Mouse (Mus musculus) myocyte (in vitro differentiated cells): ENCODE data around the gene Lztr1. TPM values are rescaled to one million over a fixed set of nuclear protein-coding genes. Genes with fewer than 3 reads are reported as not detected.

ENCODE experiments used
- H3K27me3 ChIP-seq: one replicate; pipeline ENCODE4 v1.6.1; 2011; ENCODE audit not compliant: control insufficient read depth, insufficient read depth, insufficient read length
- H3K36me3 ChIP-seq: one replicate; pipeline ENCODE4 v1.6.1; 2011; ENCODE audit not compliant: control insufficient read depth, insufficient read depth
- H3K4me2 ChIP-seq: one replicate; pipeline ENCODE4 v1.6.1; 2011; ENCODE audit warnings: low read depth, control low read depth
- H3K4me3 ChIP-seq: one replicate; pipeline ENCODE4 v1.5.1; 2011; ENCODE audit warnings: mild to moderate bottlenecking, control low read depth, moderate library complexity
- H3K79me2 ChIP-seq: one replicate; pipeline ENCODE4 v1.6.1; 2011; ENCODE audit not compliant: control insufficient read depth, insufficient read depth
- H3ac ChIP-seq: one replicate; pipeline ENCODE4 v1.6.1; 2011; ENCODE audit not compliant: control insufficient read depth, insufficient read length
- CEBPB ChIP-seq: IDR thresholded peaks from 2 replicates; pipeline ENCODE4 v1.6.1; 2011; ENCODE audit warnings: mild to moderate bottlenecking, moderate library complexity; ENCODE audit not compliant: poor library complexity, insufficient read depth, severe bottlenecking
- E2F4 ChIP-seq: IDR thresholded peaks from one replicate; pipeline ENCODE4 v1.6.1; 2011; ENCODE audit warnings: mild to moderate bottlenecking, control low read depth, moderate library complexity; ENCODE audit not compliant: insufficient read depth
- MAX ChIP-seq: IDR thresholded peaks from one replicate; pipeline ENCODE4 v1.6.1; 2011; ENCODE audit warnings: low read depth, mild to moderate bottlenecking, control low read depth
- MYOD1 ChIP-seq, 3 experiments: IDR thresholded peaks; one replicate each; pipeline ENCODE4 v1.6.1; 2011; ENCODE audit warnings: control low read depth in 2 of 3, low read depth in 2 of 3, mild to moderate bottlenecking in 2 of 3, moderate library complexity in 1 of 3; ENCODE audit not compliant: insufficient read length in 2 of 3, control insufficient read depth in 1 of 3
- MYOG ChIP-seq, 3 experiments: IDR thresholded peaks; one replicate each; pipeline ENCODE4 v1.6.1; 2011; ENCODE audit warnings: control low read depth in 2 of 3, low read depth in 2 of 3, mild to moderate bottlenecking in 2 of 3; ENCODE audit not compliant: insufficient read length in 2 of 3, control insufficient read depth in 1 of 3, insufficient read depth in 1 of 3
- POLR2A ChIP-seq: IDR thresholded peaks from one replicate; pipeline ENCODE4 v1.6.1; 2011; ENCODE audit warnings: low read depth, mild to moderate bottlenecking, control low read depth, moderate library complexity; ENCODE audit not compliant: insufficient read length
- POLR2AphosphoS2 ChIP-seq: IDR thresholded peaks from one replicate; pipeline ENCODE4 v1.6.1; 2011; ENCODE audit warnings: low read depth, control low read depth; ENCODE audit not compliant: insufficient read length
- REST ChIP-seq: IDR thresholded peaks from one replicate; pipeline ENCODE4 v1.6.1; 2011; ENCODE audit warnings: mild to moderate bottlenecking, control low read depth, moderate library complexity; ENCODE audit not compliant: insufficient read depth, insufficient read length
- SRF ChIP-seq: IDR thresholded peaks from one replicate; pipeline ENCODE4 v1.6.1; 2011; ENCODE audit warnings: low read depth; ENCODE audit not compliant: control insufficient read depth, insufficient read length
- TCF12 ChIP-seq: IDR thresholded peaks from one replicate; pipeline ENCODE4 v1.6.1; 2011; ENCODE audit warnings: mild to moderate bottlenecking, control low read depth; ENCODE audit not compliant: poor library complexity, insufficient read depth, severe bottlenecking
- TCF3 ChIP-seq: IDR thresholded peaks from one replicate; pipeline ENCODE4 v1.6.1; 2011; ENCODE audit warnings: low read depth, control low read depth; ENCODE audit not compliant: insufficient read length
- USF1 ChIP-seq: IDR thresholded peaks from one replicate; pipeline ENCODE4 v1.6.1; 2011; ENCODE audit warnings: low read depth, mild to moderate bottlenecking, control low read depth, moderate library complexity
- polyA plus RNA-seq: library from polyadenylated mRNA; unstranded; fragments of >200 nt; fragmentation: generic; extraction: Trizol; gene quantifications from one replicate; pipeline ENCODE4 v1.2.1, GENCODE M21; 2012; ENCODE audit warnings: missing spikeins

The Lztr1 gene
- polyA plus RNA-seq, 1 experiment = 84.7 TPM

GRCm38 (mm10) chr16:17563580-17563979 lies 55.1 kb downstream of the Lztr1 start:
- peak overlapping the region; percentile 100 for H3K4me2 ChIP-seq
- H3K27me3 ChIP-seq = no peaks in the 10 kb centered on the region
- no peak overlapping the region for H3ac ChIP-seq
- no peak for TF ChIP-seq SRF
- TF ChIP-seq MYOD1 (IDR thresholded peaks at IDR 0.05; ENCODE audit: control insufficient read depth in 1 of 3, insufficient read length in 2 of 3, low read depth in 2 of 3) = no peak
- TF ChIP-seq USF1 = no peak
- H3K36me3 ChIP-seq = no peaks in the 10 kb centered on the region
- H3K4me3 ChIP-seq = no peak overlapping the region
- no peaks in the 10 kb centered on the region for H3K79me2 ChIP-seq

GRCm38 (mm10) chr16:17564221-17564620 lies 55.7 kb downstream of the Lztr1 start:
- H3K79me2 ChIP-seq = no peaks in the 10 kb centered on the region
- H3K4me2 ChIP-seq = peak overlapping the region; percentile 100
- no peaks in the 10 kb centered on the region for H3K27me3 ChIP-seq
- no peak overlapping the region for H3ac ChIP-seq
- H3K36me3 ChIP-seq = no peaks in the 10 kb centered on the region
- TF ChIP-seq SRF = no peak
- no peak for TF ChIP-seq TCF12
- TF ChIP-seq POLR2A = no peak
- TF ChIP-seq POLR2AphosphoS2 = no peak
- TF ChIP-seq MYOD1 (IDR thresholded peaks at IDR 0.05; ENCODE audit: control insufficient read depth in 1 of 3, insufficient read length in 2 of 3, low read depth in 2 of 3) = peak in 1 of 3 experiments; percentile 28
- no peak for TF ChIP-seq REST
- no peak overlapping the region for H3K4me3 ChIP-seq

GRCm38 (mm10) chr16:17564771-17565170 lies 56.3 kb downstream of the Lztr1 start:
- Histone ChIP-seq H3K27me3 (no peaks in the 10 kb centered on the region), H3K36me3 (no peaks in the 10 kb centered on the region), H3ac (no peak overlapping the region), H3K4me3 (no peak overlapping the region), H3K4me2 (no peak overlapping the region), H3K79me2 (no peaks in the 10 kb centered on the region)
- TF ChIP-seq SRF = no peak
- TF ChIP-seq REST = no peak
- no peak for TF ChIP-seq TCF12
- TF ChIP-seq E2F4 = no peak
- no peak for TF ChIP-seq MYOG (IDR thresholded peaks at IDR 0.05; ENCODE audit: control insufficient read depth in 1 of 3, insufficient read depth in 1 of 3, insufficient read length in 2 of 3, low read depth in 2 of 3)
- no peak for TF ChIP-seq MAX
- TF ChIP-seq CEBPB = no peak
- no peak for TF ChIP-seq POLR2A

DNA sequence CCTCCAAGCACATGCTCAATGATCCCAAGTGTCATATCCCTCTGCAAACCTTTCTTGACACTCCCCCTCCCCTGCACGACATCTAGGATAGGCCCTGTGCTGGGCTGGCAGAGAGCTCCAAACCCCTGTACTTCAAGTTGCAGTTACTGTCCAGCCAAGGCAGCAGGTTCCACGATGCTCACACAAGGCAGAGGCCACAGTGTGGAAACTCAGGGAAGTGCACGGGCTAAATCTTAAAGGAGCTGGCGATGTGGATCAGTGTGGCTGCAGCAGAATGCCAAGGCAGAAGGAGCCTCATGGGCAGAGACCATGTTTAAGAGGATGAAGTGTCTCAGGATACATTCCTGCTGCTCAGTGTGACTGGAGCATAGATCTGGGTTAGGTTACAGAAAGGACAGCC lies 57.7 kb downstream of the Lztr1 start:
- no peak overlapping the region for H3ac ChIP-seq
- TF ChIP-seq USF1 = no peak
- no peak for TF ChIP-seq TCF12
- TF ChIP-seq POLR2A = no peak
- no peak for TF ChIP-seq E2F4
- TF ChIP-seq MAX = no peak
- TF ChIP-seq REST = no peak
- no peak for TF ChIP-seq CEBPB
- TF ChIP-seq SRF = no peak
- TF ChIP-seq POLR2AphosphoS2 = no peak
- no peak for TF ChIP-seq MYOG (IDR thresholded peaks at IDR 0.05; ENCODE audit: control insufficient read depth in 1 of 3, insufficient read depth in 1 of 3, insufficient read length in 2 of 3, low read depth in 2 of 3)
- TF ChIP-seq MYOD1 (IDR thresholded peaks at IDR 0.05; ENCODE audit: control insufficient read depth in 1 of 3, insufficient read length in 2 of 3, low read depth in 2 of 3) = no peak
- TF ChIP-seq TCF3 = no peak
- no peaks in the 10 kb centered on the region for H3K36me3 ChIP-seq
- no peak overlapping the region for H3K4me3 ChIP-seq
- H3K79me2 ChIP-seq = no peaks in the 10 kb centered on the region
- H3K27me3 ChIP-seq = no peaks in the 10 kb centered on the region
- no peak overlapping the region for H3K4me2 ChIP-seq

Other genes starting within 250 kb of the Lztr1 start
- gene Tmem191c, start 232.6 kb upstream of the Lztr1 start, polyA plus RNA-seq = 2.7 TPM
- gene Serpind1, start 177.3 kb upstream of the Lztr1 start, polyA plus RNA-seq = 0.10 TPM
- 12.0 TPM for gene Snap29, start 102.7 kb upstream of the Lztr1 start, polyA plus RNA-seq
- gene Pi4ka, start 102.4 kb upstream of the Lztr1 start, polyA plus RNA-seq = 37.8 TPM
- gene Crkl, start 56.7 kb upstream of the Lztr1 start, polyA plus RNA-seq = 14.8 TPM
- 0.02 TPM for gene Aifm3, start 19.1 kb upstream of the Lztr1 start, polyA plus RNA-seq
- gene Thap7, start 22.4 kb downstream of the Lztr1 start, polyA plus RNA-seq = 42.6 TPM
- gene Lrrc74b, start 52.6 kb downstream of the Lztr1 start, polyA plus RNA-seq = 0.08 TPM
- 3.3 TPM for gene P2rx6, start 53.2 kb downstream of the Lztr1 start, polyA plus RNA-seq
- 1.1 TPM for gene Slc7a4, start 74.5 kb downstream of the Lztr1 start, polyA plus RNA-seq
- gene Smpd4, start 110.7 kb downstream of the Lztr1 start, polyA plus RNA-seq = 15.2 TPM
- gene Ccdc74a, start 137.8 kb downstream of the Lztr1 start, polyA plus RNA-seq = 1.5 TPM
- 42.9 TPM for gene Med15, start 224.2 kb downstream of the Lztr1 start, polyA plus RNA-seq